Mouse (Mus musculus) CH12.LX (cell line): ENCODE results near the gene Card11. TPM values are rescaled to one million over a fixed set of nuclear protein-coding genes. Genes with fewer than 3 reads are reported as not detected.
A peak's percentile ranks its signal among the peaks of the same experiment; 100 is the strongest.

Experiments used
- DNase-seq: peaks from one replicate; pipeline ENCODE4 v3.0.0-alpha.2; 2013; ENCODE audit errors: extremely low read depth
- H3K27ac ChIP-seq: 2 replicates; pipeline ENCODE4 v1.5.1; 2012; ENCODE audit warnings: low read depth, mild to moderate bottlenecking, control low read depth, moderate library complexity; ENCODE audit not compliant: insufficient read depth
- H3K27me3 ChIP-seq: replicated peaks from 2 replicates; pipeline ENCODE3; 2012; ENCODE audit warnings: inconsistent platforms
- H3K36me3 ChIP-seq, 2 experiments: replicated peaks in 1 of 2; 2 replicates each; pipeline versions ENCODE3 to v1.6.1; 2012; ENCODE audit warnings: inconsistent platforms in 1 of 2, low read length in 1 of 2, mild to moderate bottlenecking in 1 of 2, mixed read lengths in 1 of 2, moderate library complexity in 1 of 2; ENCODE audit not compliant: control insufficient read depth in 1 of 2, insufficient read depth in 1 of 2
- H3K4me1 ChIP-seq, 2 experiments: 2 replicates each; pipeline ENCODE4 v1.6.1; 2012; ENCODE audit warnings: inconsistent platforms in 1 of 2, moderate library complexity in 1 of 2; ENCODE audit not compliant: insufficient read depth in 2 of 2, control insufficient read depth in 1 of 2
- H3K4me2 ChIP-seq: 2 replicates; pipeline ENCODE4 v1.6.1; 2012; ENCODE audit warnings: low read depth, mild to moderate bottlenecking, control low read depth; ENCODE audit not compliant: poor library complexity, insufficient read depth, severe bottlenecking
- H3K4me3 ChIP-seq, 3 experiments: fragments of 150-350 bp in 1 of 3; sonication (generic) in 1 of 3; replicated peaks in 1 of 3; 2 replicates each; pipeline versions ENCODE3 to v1.5.1; 2011 to 2012; ENCODE audit warnings: low read depth in 2 of 3, low read length in 2 of 3, mild to moderate bottlenecking in 2 of 3, moderate library complexity in 2 of 3, control low read depth in 1 of 3, improper control_type of control experiment in 1 of 3, inconsistent platforms in 1 of 3, mixed read lengths in 1 of 3; ENCODE audit not compliant: poor library complexity in 1 of 3
- H3K79me2 ChIP-seq: replicated peaks from 2 replicates; pipeline ENCODE4 v1.6.1; 2012; ENCODE audit warnings: mild to moderate bottlenecking, moderate library complexity; ENCODE audit not compliant: control insufficient read depth, poor library complexity, insufficient read depth, severe bottlenecking; ENCODE audit errors: extremely low read depth
- H3K9ac ChIP-seq: 2 replicates; pipeline ENCODE4 v1.6.1; 2012; ENCODE audit warnings: low read depth, mild to moderate bottlenecking, control low read depth, moderate library complexity; ENCODE audit not compliant: insufficient read depth
- H3K9me3 ChIP-seq: replicated peaks from 2 replicates; pipeline ENCODE3; 2012; ENCODE audit warnings: low read length, inconsistent platforms, mixed read lengths
- CHD1 ChIP-seq: IDR thresholded peaks from 2 replicates; pipeline ENCODE4 v1.6.1; 2012; ENCODE audit warnings: low read depth, low read length, improper control_type of control experiment, inconsistent platforms
- CTCF ChIP-seq, 2 experiments: IDR thresholded peaks in 1 of 2; conservative IDR thresholded peaks in 1 of 2; 2 replicates each; pipeline ENCODE4 v1.5.1; 2011 to 2012; ENCODE audit warnings: low read depth in 2 of 2, low read length in 2 of 2, improper control_type of control experiment in 1 of 2, inconsistent platforms in 1 of 2, mild to moderate bottlenecking in 1 of 2, moderate library complexity in 1 of 2
- HCFC1 ChIP-seq: IDR thresholded peaks from 2 replicates; pipeline ENCODE4 v1.6.1; 2012; ENCODE audit warnings: low read depth, mild to moderate bottlenecking, inconsistent platforms, low read length, improper control_type of control experiment
- MAFK ChIP-seq: IDR thresholded peaks from 2 replicates; pipeline ENCODE4 v1.6.1; 2011; ENCODE audit warnings: low read length, improper control_type of control experiment; ENCODE audit not compliant: insufficient replicate concordance
- MXI1 ChIP-seq: IDR thresholded peaks from 2 replicates; pipeline ENCODE4 v1.6.1; 2011; ENCODE audit warnings: mild to moderate bottlenecking, low read depth, low read length, improper control_type of control experiment
- MYC ChIP-seq: IDR thresholded peaks from 2 replicates; pipeline ENCODE4 v1.6.1; 2011; ENCODE audit warnings: low read depth, mild to moderate bottlenecking, improper control_type of control experiment, low read length
- NRF1 ChIP-seq: IDR thresholded peaks from 2 replicates; pipeline ENCODE4 v1.6.1; 2014; ENCODE audit warnings: low read depth, mild to moderate bottlenecking, inconsistent platforms, low read length, improper control_type of control experiment, moderate library complexity
- PAX5 ChIP-seq: IDR thresholded peaks from 2 replicates; pipeline ENCODE4 v1.6.1; 2012; ENCODE audit warnings: low read length, inconsistent platforms, mixed read lengths
- POLR2AphosphoS2 ChIP-seq: IDR thresholded peaks from 2 replicates; pipeline ENCODE4 v1.6.1; 2011; ENCODE audit warnings: low read depth, low read length, improper control_type of control experiment
- TBP ChIP-seq: conservative IDR thresholded peaks from 2 replicates; pipeline ENCODE4 v1.6.1; 2011; ENCODE audit warnings: low read depth, low read length, improper control_type of control experiment
- ZC3H11A ChIP-seq: IDR thresholded peaks from 2 replicates; pipeline ENCODE4 v1.6.1; 2012; ENCODE audit warnings: low read depth, mild to moderate bottlenecking, inconsistent platforms, low read length, improper control_type of control experiment
- ZMIZ1 ChIP-seq: IDR thresholded peaks from 2 replicates; pipeline ENCODE4 v1.6.1; 2012; ENCODE audit warnings: low read depth, mild to moderate bottlenecking, inconsistent platforms, low read length, improper control_type of control experiment
- ZNF384 ChIP-seq: IDR thresholded peaks from 2 replicates; pipeline ENCODE4 v1.6.1; 2012; ENCODE audit warnings: low read depth, low read length, improper control_type of control experiment, inconsistent platforms
- dilution Hi-C: fragments of 300-500 bp; cut with MboI; formaldehyde crosslinking; loops from 2 replicates; pipeline ENCODE4 v1.14.3; 2020; ENCODE audit warnings: low sequenced_read_pairs; ENCODE audit not compliant: extremely low pct_unique_long_range_greater_than_20kb, extremely low pct_ligation_motif_present
- in situ Hi-C: fragments of 300-500 bp; cut with MboI; formaldehyde crosslinking; loops from 3 replicates; pipeline ENCODE4 v1.14.3; 2019; ENCODE audit warnings: low sequenced_read_pairs, low pct_ligation_motif_present, low pct_unique_long_range_greater_than_20kb, mixed read lengths
- polyA plus RNA-seq: library from polyadenylated mRNA; unstranded; fragments of >175 nt; gene quantifications from 2 replicates; pipeline ENCODE4 v1.2.1, GENCODE M21; 2012; ENCODE audit warnings: low read depth; ENCODE audit not compliant: insufficient read length
- total RNA-seq, 2 experiments: library from RNA; depleted of rRNA; stranded (reverse); fragments of 300-350 nt in 1 of 2; fragments of >200 nt in 1 of 2; gene quantifications; 2 replicates each; pipeline ENCODE4 v1.2.3; 2012 to 2014

Gene Card11
- total and polyA plus RNA-seq, 3 experiments: 16.1 to 84.6 (median 31.9) TPM

- no peak for DNase-seq
- Histone ChIP-seq H3K27me3 (no peaks in the 10 kb centered on the region), H3K9ac (no peak overlapping the region), H3K36me3 (peaks cover 49 to 91% of the 10 kb centered on the region in 2 experiments), H3K4me2 (no peak overlapping the region), H3K9me3 (peaks cover 16% of the 10 kb centered on the region), H3K79me2 (peaks cover 19% of the 10 kb centered on the region), H3K27ac (no peak overlapping the region), H3K4me1 (peaks cover 0 to 16% of the 10 kb centered on the region in 2 experiments; a peak in 2 of 4 replicates), H3K4me3 (no peak overlapping the region)
- TF ChIP-seq PAX5 (no peak), ZC3H11A (no peak)
- dilution Hi-C loops: no loop called here
- in situ Hi-C loops: no loop called here
These were observed 63.6 kb downstream of the Card11 start for GRCm38 (mm10) chr5:140936816-140937215.

- H3K36me3 ChIP-seq: peaks cover 45 to 83% of the 10 kb centered on the region in 2 experiments
- H3K4me2 ChIP-seq: no peak overlapping the region
- H3K9me3 ChIP-seq: peaks cover 16% of the 10 kb centered on the region
- no peak overlapping the region for H3K4me3 ChIP-seq
- dilution Hi-C loops: no loop called here
- no peaks in the 10 kb centered on the region for H3K27me3 ChIP-seq
- peaks cover 12% of the 10 kb centered on the region for H3K79me2 ChIP-seq
- DNase-seq: no peak
- TF ChIP-seq MAFK: no peak
- TF ChIP-seq NRF1: no peak
- no peak for TF ChIP-seq MYC
- H3K4me1 ChIP-seq: peaks cover 0 to 20% of the 10 kb centered on the region in 2 experiments; a peak in 2 of 4 replicates
- H3K9ac ChIP-seq: no peak overlapping the region
- no peak overlapping the region for H3K27ac ChIP-seq
- in situ Hi-C loops: no loop called here
These were observed 64.5 kb downstream of the Card11 start for GRCm38 (mm10) chr5:140935848-140936247.

DNA sequence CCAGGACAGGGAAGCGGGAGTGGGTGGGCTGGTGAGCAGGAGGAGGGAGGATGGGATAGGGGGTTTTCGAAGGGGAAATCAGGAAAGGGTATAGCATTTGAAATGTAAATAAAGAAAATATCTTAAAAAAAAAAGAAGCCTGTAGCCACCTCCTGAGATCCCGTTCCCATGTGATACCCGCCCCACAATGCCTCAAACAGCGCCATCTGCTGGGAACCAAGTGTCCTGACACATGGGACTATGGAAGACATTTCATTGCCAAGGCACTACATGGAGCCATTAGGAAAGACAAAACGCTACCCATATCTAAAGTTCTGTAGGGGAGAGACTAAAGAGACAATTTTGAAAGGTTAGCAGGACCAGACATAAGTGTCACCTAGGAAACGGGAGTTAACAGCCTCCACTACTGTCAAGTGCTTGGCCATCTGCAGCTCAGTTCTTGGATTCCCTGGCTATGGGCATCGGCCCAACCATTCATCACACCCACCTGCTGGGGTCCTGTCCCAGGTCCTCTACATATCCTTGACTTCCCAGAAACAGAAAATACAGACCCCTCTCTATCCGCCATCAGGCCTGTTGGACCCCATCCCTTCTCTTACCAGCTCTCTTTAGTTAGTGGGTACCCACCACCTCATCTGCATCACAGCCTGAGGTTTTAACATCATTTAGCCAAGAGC, 65.6 kb downstream of the Card11 start:
- peaks cover 16% of the 10 kb centered on the region for H3K9me3 ChIP-seq
- peak in 1 of 2 experiments; percentile 13; a peak in 1 of 4 replicates for TF ChIP-seq CTCF (conservative IDR thresholded peaks at IDR 0.05 in 1 of 2, IDR thresholded peaks at IDR 0.05 in 1 of 2; ENCODE audit: low read depth in 2 of 2, low read length in 2 of 2)
- no peak for TF ChIP-seq ZNF384
- no peak for TF ChIP-seq HCFC1
- no peak for TF ChIP-seq MXI1
- TF ChIP-seq CHD1: no peak
- no peak for TF ChIP-seq TBP
- no peak for TF ChIP-seq ZMIZ1
- TF ChIP-seq POLR2AphosphoS2: no peak
- no peak for DNase-seq

More for the DNA sequence above, 65.6 kb downstream of the Card11 start:
- dilution Hi-C loops (no loop called here), in situ Hi-C loops (no loop called here)
- H3K4me1 ChIP-seq: peaks cover 0 to 19% of the 10 kb centered on the region in 2 experiments; a peak in 2 of 4 replicates
- H3K36me3 ChIP-seq: peaks cover 38 to 74% of the 10 kb centered on the region in 2 experiments
- no peak overlapping the region for H3K4me2 ChIP-seq
- no peak overlapping the region for H3K4me3 ChIP-seq
- peaks cover 9% of the 10 kb centered on the region for H3K79me2 ChIP-seq
- 0 out of 2 replicates have a peak overlapping the region, but pooled peaks have one; percentile 29 for H3K27ac ChIP-seq
- no peaks in the 10 kb centered on the region for H3K27me3 ChIP-seq
- no peak overlapping the region for H3K9ac ChIP-seq
